Mouse (Mus musculus) midbrain, embryonic 11.5 days (tissue): ENCODE measurements at regions not wholly inside any gene's neighbourhood (a gene's known extent, or its start where the extent isn't known, plus 50 kb on each side); places are given as distances from the start of the nearest gene placed in this dataset.
A peak's percentile ranks its signal among the peaks of the same experiment; 100 is the strongest.

Source experiments
- ATAC-seq: fragments of 200-750 bp; cut with Nextera tagmentation; 2 replicates; pipeline ENCODE4 v1.8.0; 2017; ENCODE audit warnings: moderate TSS enrichment, moderate library complexity; ENCODE audit not compliant: low FRiP score
- DNase-seq: peaks from one replicate; pipeline ENCODE4 v3.0.0; 2015; ENCODE audit warnings: low spot score; ENCODE audit errors: missing footprints
- H3K27ac ChIP-seq: fragments of 300-500 bp; sonication (generic); 2 replicates; pipeline ENCODE4 v1.5.1; 2014; ENCODE audit warnings: low read depth, low read length
- H3K27me3 ChIP-seq: fragments of 300-500 bp; sonication (generic); 2 replicates; pipeline ENCODE4 v1.6.1; 2014; ENCODE audit warnings: mild to moderate bottlenecking, low read length, moderate library complexity, mixed read lengths; ENCODE audit not compliant: control insufficient read depth, insufficient read depth
- H3K36me3 ChIP-seq: fragments of 300-500 bp; sonication (generic); 2 replicates; pipeline ENCODE4 v1.6.1; 2014; ENCODE audit warnings: mild to moderate bottlenecking, low read length, moderate library complexity, mixed read lengths; ENCODE audit not compliant: control insufficient read depth, insufficient read depth
- H3K4me1 ChIP-seq: fragments of 300-500 bp; sonication (generic); 2 replicates; pipeline ENCODE4 v1.6.1; 2014; ENCODE audit warnings: low read length; ENCODE audit not compliant: control insufficient read depth, insufficient read depth
- H3K4me2 ChIP-seq: fragments of 300-500 bp; sonication (generic); 2 replicates; pipeline ENCODE4 v1.6.1; 2014; ENCODE audit warnings: mild to moderate bottlenecking, moderate library complexity
- H3K4me3 ChIP-seq: fragments of 300-500 bp; sonication (generic); 2 replicates; pipeline ENCODE4 v1.5.1; 2014; ENCODE audit warnings: low read depth, low read length
- H3K9ac ChIP-seq: fragments of 300-500 bp; sonication (generic); 2 replicates; pipeline ENCODE4 v1.6.1; 2014; ENCODE audit warnings: low read length
- H3K9me3 ChIP-seq: fragments of 300-500 bp; sonication (generic); 2 replicates; pipeline ENCODE4 v1.6.1; 2016; ENCODE audit warnings: low read length; ENCODE audit not compliant: control insufficient read depth
- WGBS: fragments of 180-500 bp; shearing (Covaris S2); extraction: QIAGEN DNeasy Blood & Tissue Kit; methylation state at CpG from one replicate; pipeline ENCODE4 v1.1.7; 2014; 5-methylcytosine and 5-hydroxymethylcytosine counted together

- ATAC-seq = no peak
- no peak for DNase-seq
- 63% methylated on average over 3 of the region's 3 CpGs for WGBS
These were observed 108.0 kb downstream of the Atp23 start for GRCm38 (mm10) chr10:126793136-126793535.

GRCm38 (mm10) chr10:126792371-126792835 lies 108.8 kb downstream of the Atp23 start:
- Histone ChIP-seq H3K27ac (no peak overlapping the region), H3K27me3 (no peaks in the 10 kb centered on the region)

More at GRCm38 (mm10) chr10:126793136-126793535, 108.0 kb downstream of the Atp23 start:
- Histone ChIP-seq H3K36me3 (no peaks in the 10 kb centered on the region), H3K4me3 (no peak overlapping the region), H3K9me3 (no peaks in the 10 kb centered on the region), H3K4me1 (no peaks in the 10 kb centered on the region), H3K4me2 (no peak overlapping the region), H3K27me3 (no peaks in the 10 kb centered on the region), H3K27ac (no peak overlapping the region), H3K9ac (no peak overlapping the region)

GRCm38 (mm10) chr10:126788277-126788676 lies 112.9 kb downstream of the Atp23 start:
- WGBS = 91% methylated on average over 5 of the region's 5 CpGs

More at GRCm38 (mm10) chr10:126792371-126792835, 108.8 kb downstream of the Atp23 start:
- Histone ChIP-seq H3K4me3 (no peak overlapping the region), H3K4me2 (no peak overlapping the region), H3K36me3 (no peaks in the 10 kb centered on the region), H3K4me1 (no peaks in the 10 kb centered on the region), H3K9me3 (no peaks in the 10 kb centered on the region), H3K9ac (no peak overlapping the region)
- ATAC-seq (no peak), DNase-seq (no peak)
- 70% methylated on average over 10 of the region's 10 CpGs for WGBS

GRCm38 (mm10) chr10:126783161-126783560 lies 118.0 kb downstream of the Atp23 start:
- no peak overlapping the region for H3K4me3 ChIP-seq
- DNase-seq = no peak
- no peaks in the 10 kb centered on the region for H3K27me3 ChIP-seq
- no peak overlapping the region for H3K9ac ChIP-seq
- no peak overlapping the region for H3K4me2 ChIP-seq
- H3K9me3 ChIP-seq = no peaks in the 10 kb centered on the region
- no peaks in the 10 kb centered on the region for H3K4me1 ChIP-seq
- no peaks in the 10 kb centered on the region for H3K36me3 ChIP-seq
- no peak overlapping the region for H3K27ac ChIP-seq
- 92% methylated on average over 8 of the region's 8 CpGs for WGBS
- ATAC-seq = no peak

More at GRCm38 (mm10) chr10:126788277-126788676, 112.9 kb downstream of the Atp23 start:
- H3K4me3 ChIP-seq = no peak overlapping the region
- H3K4me2 ChIP-seq = no peak overlapping the region
- H3K9me3 ChIP-seq = no peaks in the 10 kb centered on the region
- DNase-seq = no peak
- ATAC-seq = no peak
- no peaks in the 10 kb centered on the region for H3K36me3 ChIP-seq
- H3K9ac ChIP-seq = no peak overlapping the region
- no peak overlapping the region for H3K27ac ChIP-seq
- H3K4me1 ChIP-seq = no peaks in the 10 kb centered on the region
- no peaks in the 10 kb centered on the region for H3K27me3 ChIP-seq

- Histone ChIP-seq H3K27ac (no peak overlapping the region), H3K27me3 (no peaks in the 10 kb centered on the region), H3K4me3 (no peak overlapping the region), H3K36me3 (no peaks in the 10 kb centered on the region), H3K4me1 (no peaks in the 10 kb centered on the region), H3K9me3 (no peaks in the 10 kb centered on the region), H3K9ac (no peak overlapping the region), H3K4me2 (no peak overlapping the region)
- peak; percentile 81 for DNase-seq
- ATAC-seq = no peak
- WGBS = 89% methylated on average over 3 of the region's 3 CpGs
These were observed 124.6 kb downstream of the Atp23 start for GRCm38 (mm10) chr10:126776603-126777002.

GRCm38 (mm10) chr10:126775946-126776345 lies 125.2 kb downstream of the Atp23 start:
- 85% methylated on average over 13 of the region's 13 CpGs for WGBS
- H3K4me3 ChIP-seq = no peak overlapping the region
- no peak overlapping the region for H3K9ac ChIP-seq
- H3K9me3 ChIP-seq = no peaks in the 10 kb centered on the region
- no peak for DNase-seq
- H3K27me3 ChIP-seq = no peaks in the 10 kb centered on the region
- H3K36me3 ChIP-seq = no peaks in the 10 kb centered on the region
- no peaks in the 10 kb centered on the region for H3K4me1 ChIP-seq
- ATAC-seq = no peak
- no peak overlapping the region for H3K4me2 ChIP-seq
- H3K27ac ChIP-seq = no peak overlapping the region

GRCm38 (mm10) chr10:126770446-126771020 lies 130.6 kb downstream of the Atp23 start:
- Histone ChIP-seq H3K9me3 (no peaks in the 10 kb centered on the region), H3K36me3 (no peaks in the 10 kb centered on the region), H3K27me3 (no peaks in the 10 kb centered on the region), H3K4me3 (no peak overlapping the region), H3K4me1 (no peaks in the 10 kb centered on the region), H3K9ac (no peak overlapping the region), H3K4me2 (no peak overlapping the region), H3K27ac (no peak overlapping the region)
- no peak for DNase-seq
- ATAC-seq = no peak
- 91% methylated on average over 6 of the region's 6 CpGs for WGBS

GRCm38 (mm10) chr10:126765648-126766047 lies 135.5 kb downstream of the Atp23 start:
- H3K9me3 ChIP-seq = no peaks in the 10 kb centered on the region
- no peak overlapping the region for H3K4me2 ChIP-seq
- 92% methylated on average over 2 of the region's 2 CpGs for WGBS
- no peaks in the 10 kb centered on the region for H3K36me3 ChIP-seq
- no peaks in the 10 kb centered on the region for H3K27me3 ChIP-seq
- H3K4me3 ChIP-seq = no peak overlapping the region
- H3K9ac ChIP-seq = no peak overlapping the region
- peak; percentile 8 for DNase-seq
- H3K4me1 ChIP-seq = no peaks in the 10 kb centered on the region
- H3K27ac ChIP-seq = no peak overlapping the region
- no peak for ATAC-seq

- H3K27ac ChIP-seq = no peak overlapping the region
- no peaks in the 10 kb centered on the region for H3K27me3 ChIP-seq
- DNase-seq = peak; percentile 45
- H3K36me3 ChIP-seq = no peaks in the 10 kb centered on the region
- ATAC-seq = no peak
- no peak overlapping the region for H3K9ac ChIP-seq
- H3K4me2 ChIP-seq = no peak overlapping the region
- no peak overlapping the region for H3K4me3 ChIP-seq
- WGBS = 76% methylated on average over 8 of the region's 8 CpGs
- no peaks in the 10 kb centered on the region for H3K4me1 ChIP-seq
- H3K9me3 ChIP-seq = no peaks in the 10 kb centered on the region
These were observed 136.4 kb downstream of the Atp23 start for GRCm38 (mm10) chr10:126764740-126765139.
